Mouse (Mus musculus): ENCODE results near the gene Mrgprb2.

Gene Mrgprb2

GRCm38 (mm10) chr7:48557986-48558385 is at the start of gene Mrgprb2:
TSS of gene Mrgprb2 (minus strand) at chr7:48558086.
- DNase-seq (ENCODE audit: low spot score) = no peak

All from adipocyte (in vitro differentiated cells).